Mouse (Mus musculus) layer of hippocampus, adult 8-10 months (tissue): ENCODE measurements at regions not wholly inside any gene's neighbourhood (a gene's known extent, or its start where the extent isn't known, plus 50 kb on each side); places are given as distances from the start of the nearest gene placed in this dataset.

ENCODE experiments used
- DNase-seq, 2 experiments: peaks; one replicate each; pipeline ENCODE4 v3.0.0; 2022; ENCODE audit warnings: low spot score in 2 of 2

DNA sequence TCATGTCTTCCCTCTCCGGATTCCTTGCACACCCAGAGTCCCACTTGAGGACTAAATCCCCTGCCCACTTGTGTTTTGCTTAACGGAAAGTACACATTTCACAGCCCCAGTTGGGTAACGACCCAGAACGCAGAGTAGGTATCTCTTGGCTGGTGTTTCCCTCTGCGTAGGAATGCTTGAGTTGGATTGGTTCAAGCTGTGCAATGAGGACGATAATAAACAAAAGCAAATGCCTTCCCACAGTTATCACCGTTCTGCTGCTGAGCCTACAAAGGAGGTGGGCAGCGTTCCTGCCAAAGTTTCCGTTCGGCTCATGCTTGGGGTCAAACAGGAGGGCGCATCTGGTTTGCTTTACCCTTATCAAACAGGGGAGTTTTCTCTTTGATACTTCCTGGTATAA, 212.3 kb upstream of the Sfrp2 start:
- DNase-seq = no peak

DNA sequence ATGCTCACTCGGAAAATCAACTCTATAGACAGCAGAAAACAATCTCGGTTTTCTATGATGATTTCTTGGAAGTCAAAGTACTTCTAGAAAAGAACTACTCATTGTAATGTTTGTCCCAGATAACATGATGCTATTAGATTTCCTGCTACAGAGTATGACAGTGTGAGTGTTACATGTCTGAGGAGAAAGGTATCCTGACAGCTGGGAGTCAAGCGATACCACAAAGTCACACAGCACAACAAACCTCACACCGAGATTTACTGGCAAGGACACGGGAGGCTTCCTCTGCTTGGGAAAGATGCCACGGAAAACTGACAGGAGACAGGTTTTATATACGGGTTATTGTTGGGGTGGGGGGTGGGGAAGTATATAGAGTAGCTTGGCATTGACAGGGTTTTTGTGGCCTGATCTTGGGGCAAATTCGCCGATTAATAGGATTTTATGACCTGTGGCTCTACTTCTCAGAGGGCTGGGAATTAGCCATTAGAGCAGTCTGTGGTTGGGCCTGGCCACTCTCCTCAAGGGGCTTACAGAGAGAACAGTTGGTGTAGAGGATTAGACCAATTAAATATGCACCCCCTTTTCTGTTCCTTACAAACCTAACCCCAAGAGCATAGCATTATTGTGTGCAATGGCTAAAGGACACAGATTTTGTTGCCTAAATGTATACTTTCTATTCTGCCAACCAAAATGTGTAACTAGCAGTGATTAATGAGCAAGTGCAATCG, 209.2 kb upstream of the Sfrp2 start:
- no peak for DNase-seq

DNA sequence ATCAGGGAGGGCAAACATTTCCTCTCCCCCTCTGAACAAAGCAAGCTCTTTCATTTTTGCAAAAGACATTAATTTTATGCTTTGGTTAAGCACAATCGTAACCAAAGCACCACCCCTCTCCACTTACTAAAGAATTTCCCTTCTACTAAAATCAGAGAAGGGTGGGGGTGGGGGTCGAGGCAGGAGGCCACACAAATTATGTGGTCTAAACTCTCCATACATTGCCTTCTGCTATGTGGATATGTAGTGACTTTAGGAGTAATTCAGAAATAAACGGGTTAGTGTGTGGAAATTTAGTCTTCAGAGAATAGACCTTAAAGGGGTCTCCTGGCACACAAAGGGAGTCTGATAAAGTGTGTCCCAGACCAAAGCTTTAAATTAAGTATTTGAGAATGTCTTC, 204.1 kb upstream of the Sfrp2 start:
- DNase-seq = no peak

DNA sequence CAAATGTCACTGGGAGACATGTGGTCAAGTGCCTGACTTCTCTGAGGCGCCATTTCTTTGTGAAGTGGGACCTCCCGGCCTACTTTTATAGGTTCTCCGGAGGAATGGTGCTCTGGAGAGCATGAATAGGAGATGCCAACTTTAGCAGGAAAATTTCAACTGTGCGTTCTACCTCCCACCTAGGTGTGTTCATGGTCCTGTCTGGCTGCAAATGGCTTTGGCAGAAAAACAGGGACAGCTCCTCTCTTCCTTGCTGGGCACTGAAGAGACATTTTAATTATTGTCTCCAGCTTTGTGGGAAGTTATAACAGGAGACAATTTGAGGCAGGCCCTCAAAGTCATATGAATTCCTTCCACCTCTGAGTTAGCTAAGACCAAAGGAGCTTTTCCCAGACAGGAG, 190.6 kb upstream of the Sfrp2 start:
- DNase-seq = no peak

DNA sequence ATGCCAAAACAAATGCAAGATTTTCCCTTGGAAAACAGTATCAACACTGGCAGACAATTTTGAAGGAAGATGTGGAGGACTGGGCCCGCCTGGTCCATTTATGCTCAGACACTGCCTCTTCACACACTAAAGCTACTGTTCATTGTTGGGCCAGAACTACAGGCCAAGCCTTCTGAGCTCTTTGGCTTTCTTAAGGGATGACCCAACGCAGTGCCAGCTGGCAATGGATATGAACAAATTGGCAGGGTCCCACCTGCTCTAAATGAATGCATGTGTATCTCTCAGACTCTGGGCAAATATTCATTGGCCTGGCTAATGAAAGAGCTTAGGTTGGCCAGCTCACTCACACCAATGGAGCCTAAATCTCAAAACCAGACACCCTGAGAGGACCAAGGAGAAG, 190.0 kb upstream of the Sfrp2 start:
- peak; percentile 16 to 17 for DNase-seq

DNA sequence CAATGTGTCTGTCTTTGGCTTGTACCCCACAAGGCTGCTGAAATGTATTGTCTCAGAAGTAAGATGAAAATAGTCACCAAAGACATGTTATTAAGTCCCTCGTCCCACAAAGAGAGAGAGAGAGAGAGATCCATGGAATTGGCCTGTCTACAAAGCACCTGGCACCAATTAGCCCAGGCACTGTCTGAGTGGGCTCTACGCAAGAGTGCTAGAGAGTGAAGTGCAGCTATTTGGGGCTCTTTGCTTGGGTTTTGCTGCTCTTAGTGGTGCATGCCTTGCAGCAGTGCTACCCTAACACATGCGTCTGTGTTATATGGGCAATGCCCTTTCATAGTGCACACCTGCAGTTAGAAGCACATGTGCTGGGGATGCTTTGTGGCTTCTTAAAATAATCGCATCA, 185.4 kb upstream of the Sfrp2 start:
- no peak for DNase-seq

DNA sequence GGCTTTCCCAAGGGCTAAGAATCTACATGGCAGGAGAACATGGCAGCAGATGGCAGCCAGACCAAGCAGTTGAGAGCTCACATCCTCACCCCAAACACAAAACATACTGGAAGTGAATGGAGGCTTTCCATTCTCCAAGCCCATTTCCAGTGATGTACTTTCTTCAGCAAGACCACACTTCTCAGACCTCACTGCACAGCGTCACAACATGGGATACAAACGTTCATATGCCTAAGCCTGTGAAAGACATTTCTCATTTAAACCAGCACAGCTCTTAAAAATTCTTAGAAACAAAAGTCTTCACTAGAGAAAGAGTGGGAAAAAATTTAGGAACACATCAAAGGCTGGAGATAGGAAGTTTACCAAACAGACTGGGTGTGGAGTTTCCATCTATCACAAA, 183.9 kb upstream of the Sfrp2 start:
- no peak for DNase-seq

DNA sequence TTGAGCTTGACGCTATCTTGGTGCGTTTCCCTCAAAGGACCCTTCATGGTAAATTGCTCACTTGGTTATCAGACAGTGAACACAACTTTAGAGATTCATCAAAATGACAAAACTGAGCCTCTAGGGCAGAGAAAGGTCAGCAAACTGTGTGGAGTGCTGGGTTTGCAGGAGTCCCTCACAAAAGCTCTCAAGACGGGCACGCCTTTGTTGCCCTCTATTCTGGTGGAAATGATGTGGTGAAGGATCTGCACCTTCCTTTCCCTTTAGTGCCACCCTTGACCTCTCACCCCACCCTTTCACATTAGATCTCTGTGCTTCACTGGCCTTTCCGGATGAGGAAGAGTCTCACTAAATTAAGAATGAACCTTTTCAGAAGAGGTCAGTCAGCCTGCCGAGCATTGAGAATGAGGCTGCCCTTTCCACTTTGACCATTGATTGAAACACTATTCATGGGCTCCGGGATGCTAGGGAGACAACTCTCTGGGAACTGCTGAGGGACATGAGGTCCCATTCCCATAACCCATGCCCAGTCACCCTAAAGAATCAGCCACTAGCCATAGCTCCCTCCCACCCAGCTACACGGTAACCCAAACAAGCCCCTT, 182.9 kb upstream of the Sfrp2 start:
- DNase-seq = no peak

DNA sequence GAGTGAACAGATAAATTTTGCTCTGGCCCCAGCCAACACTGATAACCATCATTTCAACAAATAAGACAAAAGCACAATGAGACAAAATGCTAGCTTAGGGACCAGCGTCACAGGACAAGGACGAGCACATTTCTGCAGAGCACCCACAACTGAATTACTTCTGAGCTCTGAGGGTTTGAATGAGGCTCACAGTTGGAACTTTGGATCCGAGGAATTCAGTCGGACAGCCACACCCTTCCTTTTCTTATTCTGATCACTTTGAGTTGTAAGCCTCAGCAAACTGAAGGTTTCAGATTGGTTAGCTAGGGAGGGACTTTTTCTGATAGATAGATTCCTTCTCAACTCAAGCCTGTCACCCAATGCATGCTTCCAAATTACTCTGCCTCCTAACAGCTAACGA, 180.0 kb upstream of the Sfrp2 start:
- no peak for DNase-seq

DNA sequence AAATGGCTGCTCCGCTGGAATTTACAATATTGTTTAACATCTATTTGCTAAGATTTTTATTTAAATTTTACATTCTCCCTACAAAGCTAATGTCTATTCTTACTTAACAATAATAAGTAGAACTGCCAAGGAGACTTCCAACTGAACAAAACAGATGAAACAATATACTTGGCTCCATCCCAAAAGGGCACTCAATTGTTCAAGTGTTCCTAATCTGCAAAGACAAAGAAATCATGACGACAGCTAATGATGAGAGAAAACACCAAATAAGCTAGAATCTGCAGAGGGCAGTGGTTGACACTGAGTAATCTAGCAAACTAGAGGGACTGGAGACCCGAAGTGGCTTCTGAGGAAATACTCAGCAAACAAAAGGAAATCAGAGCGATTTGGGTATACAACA, 179.6 kb upstream of the Sfrp2 start:
- no peak for DNase-seq

DNA sequence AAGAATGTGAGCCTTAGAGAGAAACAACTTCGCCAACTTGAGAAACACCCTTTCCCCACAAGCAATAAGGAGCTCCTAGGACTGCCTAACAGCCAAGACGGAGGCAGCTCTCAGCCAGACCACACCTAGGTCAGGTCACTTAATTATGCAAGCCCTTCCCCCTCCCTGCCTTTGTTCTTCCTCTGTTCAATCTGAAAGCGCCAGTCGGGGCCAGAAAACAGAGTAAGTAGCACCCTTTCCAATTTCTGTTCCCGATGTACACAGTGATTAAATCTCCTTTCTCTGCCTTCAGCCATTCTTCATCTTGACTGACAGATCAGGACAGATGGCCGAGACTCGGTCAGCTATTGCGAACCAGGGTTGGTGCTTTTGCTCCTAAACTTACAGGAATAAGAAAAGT, 177.0 kb upstream of the Sfrp2 start:
- DNase-seq = no peak

DNA sequence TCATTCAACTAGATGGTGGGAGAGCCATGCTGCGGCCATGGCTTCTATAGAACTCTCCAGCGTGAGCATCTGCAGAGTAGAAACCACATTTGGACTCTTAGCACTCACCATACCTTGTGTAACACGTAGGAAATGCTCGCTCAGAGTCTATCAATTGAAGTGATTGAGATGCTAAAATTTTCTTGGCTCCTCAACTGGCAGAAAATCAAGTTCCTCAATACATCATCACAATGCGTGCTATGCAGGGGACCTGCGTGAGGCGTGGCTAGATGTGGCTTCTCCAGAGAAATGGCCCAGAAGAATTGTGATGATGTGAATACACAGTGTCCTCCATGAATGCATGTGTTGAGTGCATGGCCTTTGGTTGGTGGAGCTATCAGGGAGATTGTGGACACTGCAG, 174.9 kb upstream of the Sfrp2 start:
- DNase-seq = no peak

DNA sequence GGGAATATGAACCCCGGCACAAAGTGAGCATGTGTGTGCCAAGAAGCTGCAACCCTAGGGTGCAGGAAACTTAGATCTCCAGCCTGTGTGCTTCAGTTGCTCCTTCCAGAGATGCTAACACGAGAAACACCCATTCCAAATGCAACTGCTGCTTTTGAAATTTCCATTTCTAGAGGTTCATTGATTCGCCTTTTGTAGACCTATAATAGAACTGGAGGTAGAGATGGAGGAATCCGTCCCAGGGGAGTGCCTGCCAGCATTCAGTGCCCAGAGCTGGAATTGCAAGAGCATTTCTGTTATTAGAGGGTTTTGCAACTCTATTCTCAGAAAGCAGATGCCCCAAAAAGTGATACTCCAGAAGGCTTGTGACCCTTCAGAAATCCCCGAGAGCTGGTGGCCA, 172.8 kb upstream of the Sfrp2 start:
- DNase-seq = no peak

DNA sequence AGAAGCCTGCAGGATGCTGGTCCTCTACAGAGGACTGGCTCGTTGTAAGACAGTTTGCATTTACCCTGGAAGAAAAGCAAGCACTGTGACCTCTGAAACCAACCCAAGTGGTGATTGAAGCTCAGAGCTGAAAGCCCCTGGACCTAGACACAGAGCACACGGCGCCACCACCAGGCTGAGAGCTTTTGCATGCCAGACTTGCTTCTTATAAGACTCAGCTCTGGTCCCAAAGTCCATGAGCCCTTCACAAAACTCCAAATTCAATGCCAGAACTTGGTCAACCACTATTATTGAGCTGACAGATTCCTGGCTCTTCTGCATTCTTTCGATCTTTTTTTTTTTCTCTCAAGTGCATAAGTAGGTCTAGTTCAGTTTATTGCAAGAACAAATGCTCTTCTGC, 164.6 kb upstream of the Sfrp2 start:
- DNase-seq = no peak

DNA sequence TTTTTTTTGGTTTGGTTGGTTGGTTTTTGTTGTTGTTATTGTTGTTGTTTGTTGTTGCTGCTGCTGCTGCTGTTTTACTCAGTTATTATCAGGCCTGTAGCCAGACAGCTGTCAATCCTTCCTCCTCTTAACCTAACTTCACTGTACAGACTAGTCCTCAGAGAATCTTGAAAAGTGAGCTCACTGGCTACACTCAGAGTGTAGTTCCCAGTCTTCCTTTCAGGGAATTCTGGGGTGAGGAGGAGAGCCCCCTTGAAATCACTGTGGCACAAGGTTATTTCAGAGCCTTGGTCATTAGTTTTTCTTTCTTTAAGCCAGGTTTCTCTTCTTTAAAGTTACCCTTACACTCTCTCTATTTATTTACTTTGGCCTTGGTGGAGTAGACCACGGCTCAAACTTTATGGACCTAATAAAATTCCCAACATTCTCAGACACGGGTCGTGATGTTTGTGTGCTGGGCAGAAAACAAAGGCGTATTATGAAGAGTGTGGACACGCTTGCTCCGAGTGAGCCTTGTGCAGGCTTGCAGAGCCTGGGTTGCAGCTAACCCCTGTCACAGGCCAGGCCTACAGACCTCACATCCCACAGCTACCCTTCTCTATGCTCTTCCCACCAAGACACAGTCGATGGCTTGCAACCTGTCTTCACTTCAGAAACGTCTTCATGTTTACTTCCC, 156.9 kb upstream of the Sfrp2 start:
- no peak for DNase-seq

DNA sequence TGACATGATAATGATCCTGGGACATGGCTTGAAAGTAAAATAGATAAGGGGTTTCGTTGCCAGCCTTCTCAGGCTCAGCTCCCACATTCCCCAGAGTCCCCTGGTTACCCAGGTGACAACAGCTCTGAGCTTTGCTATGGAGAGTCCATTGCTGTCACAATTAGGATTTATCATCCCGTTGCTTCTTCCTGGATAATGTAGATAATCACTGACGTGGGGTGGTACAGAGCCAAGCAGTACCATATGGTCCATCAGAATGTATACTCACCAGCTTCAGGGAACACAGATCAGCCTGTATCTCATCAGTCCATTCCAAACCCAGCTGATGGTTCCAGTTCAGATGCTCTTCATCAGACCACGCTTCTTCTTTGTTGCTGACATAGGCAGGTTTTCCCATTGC, 145.7 kb upstream of the Sfrp2 start:
- peak in 1 of 2 experiments; percentile 6 for DNase-seq

DNA sequence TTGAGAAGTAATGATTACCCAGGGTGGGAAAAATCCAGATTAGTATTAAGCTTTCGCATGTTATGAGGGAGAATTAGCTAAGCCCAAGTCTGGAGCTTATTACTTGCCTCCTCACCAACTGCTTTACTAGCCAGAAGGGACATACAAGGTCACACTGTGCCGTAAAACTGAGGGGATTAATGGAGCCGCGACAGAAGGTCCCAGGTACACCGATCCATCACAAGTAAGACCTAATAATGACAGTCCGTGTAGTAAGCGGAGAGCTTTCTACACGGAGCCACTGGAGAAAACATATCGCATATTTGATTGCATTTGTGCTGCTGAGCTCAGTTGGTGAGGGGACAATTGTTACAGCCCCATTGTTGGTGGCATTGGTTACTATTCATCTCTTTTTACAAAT, 133.1 kb upstream of the Sfrp2 start:
- DNase-seq = no peak

DNA sequence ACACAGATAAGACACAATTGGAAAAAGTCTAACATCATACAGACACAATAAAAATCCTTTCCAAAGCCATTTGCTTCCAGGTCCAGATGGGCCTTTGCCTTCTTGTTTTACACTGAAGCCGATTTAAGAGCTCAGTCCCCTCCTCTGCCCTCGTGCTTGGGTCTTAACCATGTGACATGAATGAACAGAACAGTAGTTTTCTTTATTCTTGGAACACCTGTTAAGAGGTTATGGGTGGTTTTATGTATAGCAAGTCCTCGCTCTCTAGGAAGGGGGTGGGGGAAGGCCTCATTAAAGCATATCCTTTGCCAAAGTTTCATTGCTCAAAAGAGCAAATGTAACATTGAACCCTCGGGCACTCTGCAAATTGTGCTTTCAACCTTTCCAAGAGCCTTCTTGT, 125.7 kb upstream of the Sfrp2 start:
- DNase-seq = no peak

DNA sequence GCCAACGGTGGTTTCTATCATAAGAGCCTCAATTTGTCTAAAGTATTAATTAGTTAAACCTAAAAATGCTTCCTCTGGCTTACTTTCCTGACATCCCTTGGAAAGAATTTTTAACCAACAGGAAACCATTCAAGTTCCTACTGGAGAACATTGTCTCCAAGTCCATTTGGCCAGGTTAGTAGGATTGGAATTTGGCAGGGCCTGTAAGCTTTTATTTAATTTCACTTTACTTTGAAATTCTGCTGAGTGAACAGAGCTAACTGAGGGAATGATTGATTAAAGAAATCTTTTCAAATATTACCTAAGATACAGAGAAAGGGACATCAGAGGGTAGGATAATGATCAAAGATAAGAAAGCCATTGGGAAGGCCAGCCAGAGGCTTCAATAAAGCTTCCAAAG, 102.4 kb upstream of the Sfrp2 start:
- no peak for DNase-seq

DNA sequence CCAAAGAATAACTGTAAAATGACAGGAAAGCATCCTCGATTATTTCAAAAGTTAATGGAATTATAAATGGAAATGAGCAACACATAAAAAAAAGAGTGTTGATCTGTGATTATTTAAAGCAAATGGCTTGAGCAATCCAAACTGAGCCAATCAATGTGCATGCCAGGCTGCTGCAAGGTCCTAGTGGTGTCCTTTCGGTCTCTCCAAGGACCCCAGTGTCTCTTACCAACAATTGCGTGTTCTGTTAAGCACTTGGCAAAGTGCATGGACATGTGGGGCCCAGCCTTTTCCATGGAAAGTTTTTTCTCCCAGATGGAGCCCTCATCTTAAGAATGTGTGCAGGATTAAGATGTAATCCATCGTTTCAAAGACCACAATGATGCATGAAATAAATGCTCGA, 90.0 kb upstream of the Sfrp2 start:
- no peak for DNase-seq

DNA sequence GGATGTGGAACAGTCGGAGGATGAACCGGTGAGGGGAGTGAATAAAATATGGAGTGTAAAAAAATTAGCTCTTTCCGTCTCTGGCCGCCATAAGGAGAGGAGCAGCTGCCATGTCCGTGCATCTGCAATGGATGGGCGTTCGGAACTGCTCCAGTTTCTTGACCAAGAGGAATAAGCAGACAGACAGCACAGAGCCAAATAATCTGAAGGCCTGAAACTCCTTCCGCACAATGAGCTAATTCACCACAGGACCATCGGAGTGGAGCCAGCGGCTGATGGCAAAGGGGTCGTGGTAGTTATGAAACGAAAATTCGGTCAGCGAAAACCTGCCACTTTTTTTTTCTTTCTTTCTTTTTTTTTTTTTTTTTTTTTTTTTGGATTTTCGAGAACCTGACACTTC, 79.5 kb upstream of the Sfrp2 start:
- no peak for DNase-seq

DNA sequence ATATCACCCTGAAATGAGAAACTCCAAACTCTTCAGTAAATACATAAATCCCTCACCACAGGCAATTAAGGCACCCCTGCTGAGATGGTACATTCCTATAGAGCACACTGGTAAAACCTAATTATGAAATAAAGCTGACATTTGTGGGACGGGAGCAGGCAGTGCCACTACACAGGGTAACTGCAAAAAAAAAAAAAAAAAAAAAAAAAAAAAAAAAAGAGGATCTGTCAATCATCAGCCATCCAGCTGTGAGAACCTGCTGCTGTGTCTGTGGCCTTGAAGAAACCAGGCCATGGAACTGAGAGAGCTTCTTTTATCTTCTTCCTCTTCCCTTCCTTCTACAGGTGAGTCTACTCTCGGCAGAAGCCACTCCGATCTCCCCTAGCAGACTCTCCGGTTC, 78.6 kb upstream of the Sfrp2 start:
- no peak for DNase-seq
